Mouse (Mus musculus): ENCODE data around the gene Pacsin1.

- TF ChIP-seq POLR2A (IDR thresholded peaks at IDR 0.05; ENCODE audit: control insufficient read depth, extremely low read depth, insufficient read depth, low read length, poor library complexity) (no peak), CTCF (IDR thresholded peaks at IDR 0.05; ENCODE audit: borderline replicate concordance, control insufficient read depth, extremely low read depth, insufficient read depth, low read length, poor library complexity) (no peak)
Observed at GRCm38 (mm10) chr17:27734344-27735073, 79.2 kb downstream of the Pacsin1 start.

Measured in thymus, adult 2 months (tissue).